Mouse (Mus musculus): ENCODE data around the gene Kcp. TPM values are rescaled to one million over a fixed set of nuclear protein-coding genes. Genes with fewer than 3 reads are reported as not detected.

Gene Kcp
- polyA plus RNA-seq, 1 experiment = 0.18 TPM

DNA sequence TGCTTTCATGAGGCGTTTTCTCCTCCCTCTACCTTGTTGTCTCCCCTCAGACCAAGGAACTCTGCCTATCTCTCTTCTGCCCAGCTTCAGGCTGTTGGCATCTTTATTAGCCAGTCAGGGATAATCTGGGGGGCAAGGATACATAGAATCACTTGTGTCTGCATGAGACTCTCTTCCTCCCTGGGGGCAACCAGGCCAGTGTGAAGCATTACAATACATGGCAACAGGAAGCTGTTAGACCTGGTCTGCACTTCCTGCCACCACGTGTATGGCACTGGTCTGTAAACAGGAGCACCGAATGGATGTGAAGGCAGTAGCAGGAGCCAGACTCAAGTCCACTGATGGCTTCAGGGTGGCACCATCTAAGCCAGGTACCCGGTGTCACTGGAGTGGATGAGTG is 22.3 kb upstream of the Kcp start:
- H3K27me3 ChIP-seq (ENCODE audit: control insufficient read depth, insufficient read depth, insufficient read length) = no peaks in the 10 kb centered on the region

DNA sequence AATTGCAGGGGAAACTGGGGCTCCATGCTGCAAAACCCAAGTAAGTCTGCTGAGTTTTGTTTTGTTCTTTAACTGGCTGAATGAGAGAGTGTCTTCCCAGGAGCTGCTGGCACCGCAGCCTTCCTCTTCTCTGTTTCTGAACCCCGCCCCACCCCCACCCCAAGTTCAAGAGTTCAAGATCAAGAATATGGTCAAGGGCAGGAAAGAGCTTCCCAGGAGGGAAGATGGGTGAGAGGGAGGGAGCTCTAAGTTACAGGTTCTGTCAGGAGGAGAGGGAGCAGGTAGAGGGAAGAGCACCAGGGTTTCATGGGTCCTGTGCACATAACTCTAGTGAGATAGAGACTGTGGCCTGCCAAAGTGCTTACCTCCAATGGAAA is 21.7 kb upstream of the Kcp start:
- Histone ChIP-seq H3K79me2 (ENCODE audit: control insufficient read depth, insufficient read depth) (no peaks in the 10 kb centered on the region), H3K4me3 (ENCODE audit: insufficient read depth, poor library complexity, severe bottlenecking) (no peak overlapping the region), H3K79me3 (ENCODE audit: low read depth) (no peaks in the 10 kb centered on the region), H3ac (ENCODE audit: control insufficient read depth, insufficient read length, low read depth) (no peak overlapping the region), H3K27me3 (ENCODE audit: control insufficient read depth, insufficient read depth, insufficient read length) (no peaks in the 10 kb centered on the region), H3K36me3 (ENCODE audit: control insufficient read depth, insufficient read depth) (no peaks in the 10 kb centered on the region)
- TF ChIP-seq MYOD1 (IDR thresholded peaks at IDR 0.05; ENCODE audit: control insufficient read depth, insufficient read length, low read depth) = no peak

More for the DNA sequence above, 22.3 kb upstream of the Kcp start:
- H3K36me3 ChIP-seq (ENCODE audit: control insufficient read depth, insufficient read depth) = no peaks in the 10 kb centered on the region
- no peak overlapping the region for H3ac ChIP-seq (ENCODE audit: control insufficient read depth, insufficient read length, low read depth)
- TF ChIP-seq CEBPB (IDR thresholded peaks at IDR 0.05; ENCODE audit: low read depth) (no peak), MYOD1 (IDR thresholded peaks at IDR 0.05; ENCODE audit: control insufficient read depth, insufficient read length, low read depth) (no peak), CTCF (IDR thresholded peaks at IDR 0.05; ENCODE audit: control insufficient read depth, insufficient read depth, insufficient read length) (no peak), USF1 (IDR thresholded peaks at IDR 0.05; ENCODE audit: low read depth) (no peak), MYOG (IDR thresholded peaks at IDR 0.05; ENCODE audit: control insufficient read depth, extremely low read depth, insufficient read length) (no peak), FOSL1 (IDR thresholded peaks at IDR 0.05; ENCODE audit: insufficient read depth, low read length, poor library complexity, severe bottlenecking) (no peak), MAX (IDR thresholded peaks at IDR 0.05) (no peak)
- no peaks in the 10 kb centered on the region for H3K79me3 ChIP-seq (ENCODE audit: low read depth)
- H3K4me3 ChIP-seq (ENCODE audit: insufficient read depth, poor library complexity, severe bottlenecking) = no peak overlapping the region
- no peaks in the 10 kb centered on the region for H3K79me2 ChIP-seq (ENCODE audit: control insufficient read depth, insufficient read depth)

DNA sequence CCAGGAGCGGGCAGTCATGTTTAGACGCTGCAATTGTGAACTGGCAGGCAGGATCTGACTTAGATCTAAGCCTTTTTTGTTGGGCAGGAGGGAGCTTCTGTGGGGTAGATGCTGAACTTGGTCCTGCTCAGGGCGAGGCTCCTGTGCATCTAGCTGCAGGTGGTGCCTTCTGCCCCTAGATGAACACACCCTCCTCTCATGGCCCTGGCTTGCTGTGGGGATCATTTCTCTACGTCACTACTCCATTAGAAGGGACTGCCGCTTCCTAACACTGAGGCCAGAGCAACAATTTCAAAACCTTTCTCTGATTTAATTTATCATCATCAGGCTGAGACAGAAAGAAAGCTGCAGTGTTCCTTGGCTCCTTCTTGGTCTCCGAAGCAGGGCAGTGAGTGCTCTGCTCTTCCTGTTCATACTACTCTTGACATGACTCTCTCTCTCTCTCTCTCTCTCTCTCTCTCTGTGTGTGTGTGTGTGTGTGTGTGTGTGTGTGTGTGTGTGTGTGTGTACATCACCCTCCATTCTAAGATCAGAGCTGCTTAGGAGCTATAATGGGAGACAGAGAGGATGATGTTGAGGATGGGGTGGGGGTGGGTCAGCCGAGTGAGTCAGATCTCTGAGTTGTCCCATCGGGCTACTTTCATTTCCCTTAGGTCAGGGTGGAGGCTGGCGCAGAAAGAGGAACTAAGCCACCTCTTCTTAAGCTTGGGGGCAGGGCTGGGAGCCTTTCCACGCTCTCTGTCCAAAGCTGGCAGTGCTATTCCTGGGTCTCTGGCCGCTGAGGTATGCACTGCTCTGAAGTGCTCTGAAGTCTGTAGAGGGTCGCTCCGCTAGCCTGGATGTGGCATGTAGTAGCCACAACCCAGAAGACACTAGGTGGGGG is 21.1 kb upstream of the Kcp start:
- H3K27me3 ChIP-seq (ENCODE audit: control insufficient read depth, insufficient read depth, insufficient read length) = no peaks in the 10 kb centered on the region
- no peak overlapping the region for H3ac ChIP-seq (ENCODE audit: control insufficient read depth, insufficient read length, low read depth)
- no peak overlapping the region for H3K4me3 ChIP-seq (ENCODE audit: insufficient read depth, poor library complexity, severe bottlenecking)
- H3K79me2 ChIP-seq (ENCODE audit: control insufficient read depth, insufficient read depth) = no peaks in the 10 kb centered on the region
- H3K36me3 ChIP-seq (ENCODE audit: control insufficient read depth, insufficient read depth) = no peaks in the 10 kb centered on the region
- TF ChIP-seq FOSL1 (IDR thresholded peaks at IDR 0.05; ENCODE audit: insufficient read depth, low read length, poor library complexity, severe bottlenecking) (no peak), CTCF (IDR thresholded peaks at IDR 0.05; ENCODE audit: control insufficient read depth, insufficient read depth, insufficient read length) (no peak), MYOG (IDR thresholded peaks at IDR 0.05; ENCODE audit: control insufficient read depth, extremely low read depth, insufficient read length) (no peak), MAX (IDR thresholded peaks at IDR 0.05) (no peak), USF1 (IDR thresholded peaks at IDR 0.05; ENCODE audit: low read depth) (no peak), MYOD1 (IDR thresholded peaks at IDR 0.05; ENCODE audit: control insufficient read depth, insufficient read length, low read depth) (no peak), CEBPB (IDR thresholded peaks at IDR 0.05; ENCODE audit: low read depth) (no peak)
- H3K79me3 ChIP-seq (ENCODE audit: low read depth) = no peaks in the 10 kb centered on the region

GRCm38 (mm10) chr6:29528165-29528505 is 20.4 kb upstream of the Kcp start:
- H3K36me3 ChIP-seq (ENCODE audit: control insufficient read depth, insufficient read depth) = no peaks in the 10 kb centered on the region
- H3K27me3 ChIP-seq (ENCODE audit: control insufficient read depth, insufficient read depth, insufficient read length) = no peaks in the 10 kb centered on the region

GRCm38 (mm10) chr6:29527361-29528164 is 19.8 kb upstream of the Kcp start:
- H3K79me2 ChIP-seq (ENCODE audit: control insufficient read depth, insufficient read depth) = no peaks in the 10 kb centered on the region
- H3K79me3 ChIP-seq (ENCODE audit: low read depth) = no peaks in the 10 kb centered on the region
- H3ac ChIP-seq (ENCODE audit: control insufficient read depth, insufficient read length, low read depth) = no peak overlapping the region
- peak overlapping the region; percentile 23 for H3K4me3 ChIP-seq (ENCODE audit: insufficient read depth, poor library complexity, severe bottlenecking)
- H3K27me3 ChIP-seq (ENCODE audit: control insufficient read depth, insufficient read depth, insufficient read length) = no peaks in the 10 kb centered on the region
- no peaks in the 10 kb centered on the region for H3K36me3 ChIP-seq (ENCODE audit: control insufficient read depth, insufficient read depth)
- TF ChIP-seq CTCF (IDR thresholded peaks at IDR 0.05; ENCODE audit: control insufficient read depth, insufficient read depth, insufficient read length) = no peak
- TF ChIP-seq MYOD1 (IDR thresholded peaks at IDR 0.05; ENCODE audit: control insufficient read depth, insufficient read length, low read depth) = no peak
- TF ChIP-seq FOSL1 (IDR thresholded peaks at IDR 0.05; ENCODE audit: insufficient read depth, low read length, poor library complexity, severe bottlenecking) = no peak
- TF ChIP-seq MAX (IDR thresholded peaks at IDR 0.05) = no peak
- no peak for TF ChIP-seq CEBPB (IDR thresholded peaks at IDR 0.05; ENCODE audit: low read depth)
- TF ChIP-seq MYOG (IDR thresholded peaks at IDR 0.05; ENCODE audit: control insufficient read depth, extremely low read depth, insufficient read length) = no peak
- TF ChIP-seq USF1 (IDR thresholded peaks at IDR 0.05; ENCODE audit: low read depth) = no peak

More at GRCm38 (mm10) chr6:29528165-29528505, 20.4 kb upstream of the Kcp start:
- Histone ChIP-seq H3K79me3 (ENCODE audit: low read depth) (no peaks in the 10 kb centered on the region), H3K4me3 (ENCODE audit: insufficient read depth, poor library complexity, severe bottlenecking) (no peak overlapping the region), H3K79me2 (ENCODE audit: control insufficient read depth, insufficient read depth) (no peaks in the 10 kb centered on the region), H3ac (ENCODE audit: control insufficient read depth, insufficient read length, low read depth) (no peak overlapping the region)
- TF ChIP-seq MYOG (IDR thresholded peaks at IDR 0.05; ENCODE audit: control insufficient read depth, extremely low read depth, insufficient read length) = no peak
- TF ChIP-seq CEBPB (IDR thresholded peaks at IDR 0.05; ENCODE audit: low read depth) = no peak
- no peak for TF ChIP-seq MYOD1 (IDR thresholded peaks at IDR 0.05; ENCODE audit: control insufficient read depth, insufficient read length, low read depth)
- no peak for TF ChIP-seq FOSL1 (IDR thresholded peaks at IDR 0.05; ENCODE audit: insufficient read depth, low read length, poor library complexity, severe bottlenecking)
- no peak for TF ChIP-seq CTCF (IDR thresholded peaks at IDR 0.05; ENCODE audit: control insufficient read depth, insufficient read depth, insufficient read length)
- no peak for TF ChIP-seq MAX (IDR thresholded peaks at IDR 0.05)
- TF ChIP-seq USF1 (IDR thresholded peaks at IDR 0.05; ENCODE audit: low read depth) = no peak

All from C2C12 (cell line).